Mouse (Mus musculus) forebrain, embryonic 16.5 days (tissue): ENCODE measurements around the gene Gm20479. TPM values are rescaled to one million over a fixed set of nuclear protein-coding genes. Genes with fewer than 3 reads are reported as not detected.

ENCODE experiments used
- ATAC-seq: fragments of 200-750 bp; cut with Nextera tagmentation; 2 replicates; pipeline ENCODE4 v1.8.0; 2017; ENCODE audit warnings: mild to moderate bottlenecking, moderate library complexity
- H3K27ac ChIP-seq: fragments of 300-500 bp; sonication (generic); 2 replicates; pipeline ENCODE4 v1.5.1; 2014; ENCODE audit warnings: low read length, control low read depth
- H3K27me3 ChIP-seq: fragments of 300-500 bp; sonication (generic); replicated peaks from 2 replicates; pipeline ENCODE4 v1.6.1; 2014; ENCODE audit warnings: low read length; ENCODE audit not compliant: control insufficient read depth, insufficient read depth
- H3K36me3 ChIP-seq: fragments of 300-500 bp; sonication (generic); 2 replicates; pipeline ENCODE4 v1.6.1; 2014; ENCODE audit not compliant: control insufficient read depth, insufficient read depth
- H3K4me1 ChIP-seq: fragments of 300-500 bp; sonication (generic); replicated peaks from 2 replicates; pipeline ENCODE4 v1.6.1; 2014; ENCODE audit warnings: low read length; ENCODE audit not compliant: control insufficient read depth, insufficient read depth
- H3K4me2 ChIP-seq: fragments of 300-500 bp; sonication (generic); 2 replicates; pipeline ENCODE4 v1.6.1; 2014; ENCODE audit warnings: mild to moderate bottlenecking, low read length, control low read depth
- H3K4me3 ChIP-seq: fragments of 300-500 bp; sonication (generic); replicated peaks from 2 replicates; pipeline ENCODE4 v1.5.1; 2014; ENCODE audit warnings: mild to moderate bottlenecking, low read length, control low read depth
- H3K9ac ChIP-seq: fragments of 300-500 bp; sonication (generic); replicated peaks from 2 replicates; pipeline ENCODE4 v1.6.1; 2014; ENCODE audit warnings: low read depth, low read length, control low read depth
- H3K9me3 ChIP-seq: fragments of 300-500 bp; sonication (generic); 2 replicates; pipeline ENCODE4 v1.6.1; 2016; ENCODE audit warnings: low read length; ENCODE audit not compliant: control insufficient read depth
- WGBS: fragments of 180-500 bp; shearing (Covaris S2); extraction: QIAGEN DNeasy Blood & Tissue Kit; methylation state at CpG from one replicate; pipeline ENCODE4 v1.1.7; 2014; 5-methylcytosine and 5-hydroxymethylcytosine counted together
- polyA plus RNA-seq: library from polyadenylated mRNA; unstranded; fragments of >200 nt; fragmentation: Nextera tagmentation; extraction: Ambion mirVana; gene quantifications from 2 replicates; pipeline ENCODE4 v1.2.1, GENCODE M21; 2015

Gm20479 gene
- polyA plus RNA-seq: not detected in 2 replicates

DNA sequence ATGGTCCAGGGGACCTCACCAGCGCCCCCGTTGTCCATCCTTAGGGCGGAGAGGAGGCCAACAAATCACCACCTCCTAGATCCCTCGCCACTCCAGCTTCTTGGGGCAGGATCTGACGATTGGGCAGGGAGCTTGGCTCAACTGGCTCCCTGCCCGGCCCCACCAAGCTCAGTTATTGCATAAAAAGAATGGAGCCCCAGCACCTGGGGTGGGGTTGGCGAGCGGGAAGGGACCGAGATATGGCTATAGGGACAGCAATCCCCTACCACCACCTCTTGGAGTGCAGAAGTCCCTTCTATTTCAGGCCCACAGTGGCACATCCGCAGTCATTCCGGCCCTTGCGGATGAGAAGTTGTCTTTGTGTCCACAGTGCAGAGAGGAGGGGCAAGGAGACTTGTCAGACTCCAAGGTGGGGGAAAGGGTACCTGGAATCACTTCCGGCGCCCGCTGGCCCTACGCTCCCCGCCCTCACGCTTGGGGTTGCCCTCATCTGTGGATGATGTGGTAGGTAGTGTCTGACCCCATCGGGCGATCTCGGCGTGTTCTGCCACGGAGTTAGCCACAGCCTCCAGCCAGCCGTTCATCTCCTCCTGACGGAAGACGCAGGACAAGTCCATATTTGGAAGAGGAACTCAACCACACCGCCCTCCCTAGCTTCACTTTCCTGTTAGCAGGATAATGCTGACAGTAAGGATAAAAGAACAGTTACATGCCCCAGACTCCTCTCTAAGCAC is at the start of gene Gm20479:
Gene Gm20479 (minus strand): TSS at position 559 of the 734 bp plus-strand sequence.
- no peak for ATAC-seq
- H3K4me3 ChIP-seq: peak within 1 kb of the TSS; percentile 68
- 6% methylated on average over 27 of the region's 27 CpGs for WGBS
- peaks cover 17% of the 10 kb centered on the region for H3K27me3 ChIP-seq
- H3K4me1 ChIP-seq: peaks cover 22% of the 10 kb centered on the region
- H3K27ac ChIP-seq: no peak within 1 kb of the TSS
- no peaks in the 10 kb centered on the region for H3K9me3 ChIP-seq
- peak within 1 kb of the TSS; percentile 48 for H3K4me2 ChIP-seq
- no peaks in the 10 kb centered on the region for H3K36me3 ChIP-seq
- H3K9ac ChIP-seq: peak within 1 kb of the TSS; percentile 32

DNA sequence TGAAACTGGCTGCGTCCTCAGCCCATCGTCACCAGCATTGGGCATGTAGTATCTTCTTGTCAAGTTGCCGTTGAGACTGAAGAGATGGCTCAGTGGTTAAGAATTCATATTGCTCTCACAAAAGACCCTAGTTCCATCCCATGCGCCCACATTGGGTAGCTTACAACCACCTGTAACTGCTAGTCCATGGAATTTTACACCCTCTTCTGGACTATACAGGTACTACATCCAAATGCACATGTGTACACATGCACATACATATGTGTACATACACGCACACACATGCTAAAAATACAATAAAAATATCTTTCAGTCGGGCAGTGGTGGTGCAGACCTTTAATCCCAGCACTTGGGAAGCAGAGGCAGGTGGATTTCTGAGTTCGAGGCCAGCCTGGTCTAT is 49.3 kb upstream of the Gm20479 start:
- WGBS: 85% methylated on average over 7 of the region's 7 CpGs
- H3K4me3 ChIP-seq: no peak overlapping the region
- peaks cover 76% of the 10 kb centered on the region for H3K27me3 ChIP-seq
- peaks cover 10% of the 10 kb centered on the region; the same call in 1 of the 2 replicates for H3K9me3 ChIP-seq
- no peak for ATAC-seq
- H3K36me3 ChIP-seq: no peaks in the 10 kb centered on the region
- H3K4me2 ChIP-seq: no peak overlapping the region
- no peak overlapping the region for H3K9ac ChIP-seq
- H3K27ac ChIP-seq: no peak overlapping the region
- peaks cover 16% of the 10 kb centered on the region for H3K4me1 ChIP-seq

DNA sequence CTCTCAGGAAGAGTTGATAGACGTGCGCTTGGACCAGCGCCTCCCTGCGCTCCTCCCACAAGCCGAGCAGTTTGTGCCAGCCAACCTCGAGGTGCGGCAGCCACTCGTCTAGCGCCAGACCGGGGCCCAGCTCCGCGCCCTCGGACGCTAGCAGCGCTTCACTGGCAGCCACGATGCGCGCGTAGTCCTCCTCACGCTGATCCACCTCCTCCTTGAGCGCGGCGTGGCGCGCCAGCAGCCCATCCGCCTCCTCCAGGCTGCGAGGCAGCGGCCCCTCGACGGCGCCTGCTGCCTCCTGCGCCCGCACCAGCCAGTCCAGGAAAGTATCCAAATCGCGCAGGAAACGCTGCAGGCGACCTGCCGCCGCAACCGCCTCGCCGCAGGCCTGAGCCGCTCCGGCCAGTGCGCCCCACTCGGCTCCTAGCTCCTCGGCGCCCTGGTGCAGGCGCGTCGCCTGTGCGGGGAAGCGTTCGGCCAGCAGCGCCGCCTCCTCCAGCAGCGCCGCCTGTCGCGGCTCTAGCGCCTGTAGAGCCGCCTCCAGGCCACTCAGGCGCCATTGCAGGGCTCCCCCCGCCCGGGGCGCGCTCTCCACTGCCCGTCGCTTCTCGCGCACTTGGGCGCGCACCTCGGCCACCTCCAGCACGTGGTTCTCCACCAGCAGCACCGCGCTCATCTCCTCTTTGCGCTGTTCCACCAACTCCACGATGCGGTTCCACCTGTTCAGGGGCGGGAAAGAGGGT is 47.2 kb upstream of the Gm20479 start:
- no peaks in the 10 kb centered on the region for H3K36me3 ChIP-seq
- peak overlapping the region; percentile 4; the same call in 1 of the 2 replicates for H3K4me3 ChIP-seq
- H3K4me1 ChIP-seq: peaks cover 16% of the 10 kb centered on the region
- no peak overlapping the region for H3K9ac ChIP-seq
- no peak overlapping the region for H3K27ac ChIP-seq
- 7% methylated on average over 78 of the region's 81 CpGs for WGBS
- H3K9me3 ChIP-seq: peaks cover 10% of the 10 kb centered on the region; the same call in 1 of the 2 replicates
- no peak overlapping the region for H3K4me2 ChIP-seq
- H3K27me3 ChIP-seq: peaks cover 76% of the 10 kb centered on the region
- ATAC-seq: no peak

DNA sequence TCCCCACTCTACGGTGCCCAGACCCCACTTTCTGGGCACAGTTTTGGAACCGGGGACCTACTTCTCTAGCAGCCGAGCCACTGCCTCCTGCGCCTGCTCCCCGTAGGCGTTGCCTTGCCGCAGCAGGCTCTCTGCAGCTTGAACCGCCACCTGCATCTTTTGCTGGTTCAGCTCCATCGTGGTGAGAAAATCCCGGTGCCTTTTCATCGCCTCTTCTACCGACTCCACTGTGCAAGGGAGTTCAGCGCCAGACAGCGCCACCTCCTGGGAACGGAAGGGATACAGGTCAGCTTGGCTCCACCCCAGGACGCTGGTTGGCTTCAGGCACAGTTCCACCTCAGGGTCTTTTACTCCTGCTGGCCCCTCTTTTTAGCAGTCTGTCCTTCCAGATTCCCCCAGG is 45.5 kb upstream of the Gm20479 start:
- Histone ChIP-seq H3K36me3 (no peaks in the 10 kb centered on the region), H3K4me1 (peaks cover 5% of the 10 kb centered on the region), H3K27me3 (peaks cover 71% of the 10 kb centered on the region), H3K9me3 (peaks cover 10% of the 10 kb centered on the region; the same call in 1 of the 2 replicates), H3K4me3 (no peak overlapping the region), H3K27ac (no peak overlapping the region), H3K9ac (no peak overlapping the region), H3K4me2 (no peak overlapping the region)
- ATAC-seq: no peak
- WGBS: 7% methylated on average over 16 of the region's 16 CpGs

DNA sequence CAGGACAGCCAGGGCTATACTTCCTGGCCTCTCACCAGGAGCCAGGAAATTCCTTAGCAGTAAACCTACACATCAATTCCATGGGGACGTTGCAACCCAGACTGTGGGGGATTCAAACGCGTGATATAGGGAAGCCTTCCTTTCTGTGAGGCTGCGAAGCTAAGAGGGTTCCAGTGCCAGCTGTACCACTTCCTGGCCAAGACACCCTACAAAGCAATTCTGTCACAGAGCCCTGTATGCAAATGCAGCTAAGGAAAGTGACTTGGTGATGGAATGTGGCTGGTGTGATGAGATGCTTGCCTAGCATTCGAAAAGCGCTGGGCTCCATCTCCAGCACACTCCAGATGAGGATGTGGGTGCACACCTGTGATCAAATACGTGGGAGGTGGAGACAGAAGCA is 43.3 kb upstream of the Gm20479 start:
- 76% methylated on average over 7 of the region's 7 CpGs for WGBS
- peaks cover 66% of the 10 kb centered on the region for H3K27me3 ChIP-seq
- no peak for ATAC-seq

DNA sequence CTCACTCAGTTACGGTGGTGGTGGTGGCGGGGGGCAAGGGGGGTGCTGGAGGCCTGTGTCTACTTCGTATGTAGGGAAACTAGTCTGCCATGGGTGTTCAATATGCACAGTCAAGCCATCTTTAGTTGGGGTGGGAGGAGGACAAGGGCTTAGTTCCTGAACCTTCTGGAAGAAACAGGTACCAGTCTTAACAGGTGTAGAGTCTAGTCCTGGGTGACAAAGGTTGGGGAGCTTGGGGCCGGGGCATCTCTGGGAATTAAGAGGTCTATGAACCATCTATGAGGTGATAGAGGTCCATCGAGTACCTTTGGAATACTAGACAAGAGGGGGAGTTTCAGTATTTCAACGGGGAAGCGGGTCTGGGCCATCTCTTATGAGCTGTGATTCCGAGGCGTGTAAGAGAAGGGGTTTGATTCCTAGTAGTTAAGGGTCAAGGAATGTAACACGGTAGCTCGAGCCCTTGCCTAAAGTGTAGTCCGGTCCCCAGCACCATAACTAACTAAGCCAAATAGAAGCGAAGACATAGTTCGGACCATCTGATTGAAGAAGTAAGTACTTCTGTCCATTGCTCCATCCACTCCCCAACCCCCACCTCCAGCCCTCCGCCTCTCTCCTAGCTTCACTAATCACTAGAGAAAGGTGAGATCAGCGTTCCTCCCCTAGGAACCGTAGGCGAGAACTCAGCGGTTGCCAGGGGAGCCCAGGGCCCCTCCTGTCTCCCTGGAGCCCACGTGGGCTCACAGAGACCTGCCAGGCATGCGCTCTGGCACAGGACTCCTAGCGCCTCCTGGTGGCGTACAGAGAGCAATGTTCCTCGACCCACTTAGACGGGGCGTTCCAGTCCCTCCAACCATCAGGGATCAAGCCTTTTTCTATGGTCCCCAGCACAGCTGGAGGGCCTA is 40.1 kb upstream of the Gm20479 start:
- Histone ChIP-seq H3K27ac (no peak overlapping the region), H3K4me1 (peaks cover 14% of the 10 kb centered on the region), H3K36me3 (no peaks in the 10 kb centered on the region), H3K4me3 (no peak overlapping the region; the same call in 1 of the 2 replicates), H3K27me3 (peaks cover 61% of the 10 kb centered on the region), H3K9ac (no peak overlapping the region), H3K4me2 (peak overlapping the region; percentile 68; the same call in 1 of the 2 replicates), H3K9me3 (no peaks in the 10 kb centered on the region)
- ATAC-seq: peak; percentile 55
- WGBS: 16% methylated on average over 26 of the region's 26 CpGs

More for the DNA sequence above, 43.3 kb upstream of the Gm20479 start:
- Histone ChIP-seq H3K4me2 (no peak overlapping the region), H3K4me1 (peaks cover 19% of the 10 kb centered on the region), H3K9me3 (peaks cover 7% of the 10 kb centered on the region; the same call in 1 of the 2 replicates), H3K36me3 (no peaks in the 10 kb centered on the region), H3K27ac (no peak overlapping the region), H3K9ac (no peak overlapping the region), H3K4me3 (no peak overlapping the region)

DNA sequence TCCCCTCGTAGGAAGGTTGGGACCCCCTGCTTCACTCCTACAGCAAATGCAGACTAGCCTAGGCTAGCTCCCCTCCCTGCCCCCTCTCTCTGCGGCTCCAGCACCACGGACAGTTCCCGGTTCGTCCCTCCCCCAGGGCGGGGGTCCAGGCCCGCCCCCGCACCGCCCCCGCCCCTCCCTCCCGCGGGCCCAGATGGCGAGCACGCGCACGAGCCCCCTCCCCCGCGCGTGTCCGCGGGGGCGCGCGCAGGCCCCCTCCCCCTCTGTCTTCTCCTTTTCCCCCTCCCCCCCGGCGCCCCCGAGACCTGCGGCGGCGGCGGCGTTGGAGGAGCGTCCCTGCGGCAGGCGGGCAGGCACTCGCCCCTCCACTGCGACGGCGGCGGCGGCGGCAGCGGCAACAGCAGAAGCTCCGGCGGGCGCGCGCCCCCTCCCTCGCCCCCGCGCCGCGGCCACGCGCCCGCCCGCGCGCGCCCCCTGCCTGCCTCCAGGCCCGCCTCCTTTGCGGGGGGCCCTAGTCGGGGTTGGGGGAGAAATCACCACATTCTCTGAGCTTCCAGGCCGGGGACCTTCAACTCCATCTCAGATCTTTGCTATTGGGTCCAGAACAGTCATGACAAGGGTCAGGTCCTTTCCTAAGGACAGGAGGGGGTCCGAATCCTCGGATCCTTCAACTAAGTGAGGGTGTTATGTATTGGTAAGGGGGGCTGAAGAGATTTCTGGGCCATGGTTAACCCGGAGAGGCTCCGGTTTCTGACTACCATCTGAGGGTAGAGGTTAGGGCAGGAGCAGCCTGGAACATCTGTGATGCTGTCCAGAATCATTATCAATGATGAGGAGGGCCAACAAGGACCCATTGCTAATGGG is 39.2 kb upstream of the Gm20479 start:
- Histone ChIP-seq H3K27me3 (peaks cover 64% of the 10 kb centered on the region), H3K9me3 (no peaks in the 10 kb centered on the region), H3K9ac (peak overlapping the region; percentile 66), H3K27ac (no peak overlapping the region), H3K36me3 (no peaks in the 10 kb centered on the region), H3K4me2 (peak overlapping the region; percentile 68), H3K4me1 (peaks cover 14% of the 10 kb centered on the region), H3K4me3 (peak overlapping the region; percentile 54)
- 3% methylated on average over 29 of the region's 68 CpGs for WGBS
- ATAC-seq: peak; percentile 47

DNA sequence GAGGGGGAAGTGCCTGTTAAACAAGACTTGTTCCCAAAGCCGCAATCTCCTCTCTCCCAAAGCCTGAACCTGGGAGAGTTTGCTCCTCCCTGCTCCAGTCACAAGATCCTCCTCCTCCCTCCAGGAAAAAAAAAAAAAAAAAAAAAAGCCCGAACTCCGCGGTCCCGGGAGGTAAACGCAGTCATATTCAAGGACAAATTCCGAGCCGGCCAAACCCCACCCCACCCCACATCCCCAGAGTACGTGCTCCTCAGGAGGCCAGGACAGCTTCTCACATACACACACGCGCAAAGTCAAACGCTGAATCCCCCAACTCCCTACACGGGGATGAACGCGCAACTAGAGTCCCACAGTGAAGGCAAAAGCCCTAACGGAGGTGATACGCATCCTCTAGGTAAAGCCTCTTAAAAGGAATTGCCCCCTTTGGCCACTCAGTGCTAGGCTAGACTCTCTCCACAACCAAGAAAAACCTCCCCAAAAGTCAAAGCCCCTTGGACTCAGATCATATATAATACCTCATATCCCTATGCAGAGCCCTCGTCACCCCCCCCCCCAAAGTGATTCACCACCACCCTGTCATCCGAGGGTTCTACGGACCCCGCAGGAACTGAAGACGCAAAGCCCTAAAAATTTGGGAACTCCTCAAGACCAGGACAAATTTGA is 38.4 kb upstream of the Gm20479 start:
- ATAC-seq: no peak
- H3K9ac ChIP-seq: peak overlapping the region; percentile 66

More for the DNA sequence above, 38.4 kb upstream of the Gm20479 start:
- Histone ChIP-seq H3K4me1 (peaks cover 14% of the 10 kb centered on the region), H3K27me3 (peaks cover 66% of the 10 kb centered on the region), H3K4me3 (peak overlapping the region; percentile 54), H3K36me3 (no peaks in the 10 kb centered on the region), H3K27ac (no peak overlapping the region), H3K9me3 (no peaks in the 10 kb centered on the region), H3K4me2 (peak overlapping the region; percentile 68)
- 1% methylated on average over 22 of the region's 22 CpGs for WGBS
